Comparison of ENCODE assay signal across 8 mouse cellular contexts in the genomic region with DNA sequence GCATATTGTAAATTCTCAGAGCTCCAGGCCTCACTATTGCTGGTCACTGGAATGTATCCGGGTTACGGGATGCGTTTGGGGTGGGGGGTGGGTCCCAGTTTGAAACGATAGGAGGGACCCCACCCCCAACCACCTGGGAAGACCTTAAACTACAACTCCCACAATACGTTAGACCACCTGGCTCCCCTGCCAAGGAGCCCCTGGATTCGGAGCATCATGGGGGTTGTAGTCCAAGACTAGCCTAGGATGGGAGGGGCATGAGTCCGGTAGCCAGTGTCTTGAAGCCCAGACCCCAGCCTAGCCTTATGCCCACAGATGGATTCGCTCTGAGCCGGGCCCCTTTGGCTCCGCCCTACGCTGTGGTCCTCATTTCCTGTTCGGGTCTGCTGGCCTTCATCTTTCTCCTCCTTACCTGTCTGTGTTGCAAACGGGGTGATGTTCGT. TPM values are rescaled to one million over a fixed set of nuclear protein-coding genes. Genes with fewer than 3 reads are reported as not detected.
DNase-seq lines count a peak whose midpoint lies in the region; ATAC-seq and TF ChIP-seq lines count a peak whose summit lies in the region.

No protein-coding gene starts in this region.

- DNase-seq in gastrocnemius, adult 2 months, result no peak
- no peak for DNase-seq in gastrocnemius, postnatal 25 days
- DNase-seq in thymus, postnatal 4 days, result peak; percentile 41
- no peak for DNase-seq in thymus, postnatal 36 days
- peak; percentile 71 for DNase-seq in hindbrain, embryonic 14.5 days (ENCODE audit: low spot score)
- no peak for DNase-seq in spleen, postnatal 10 days (ENCODE audit: low spot score in 2 of 2)
- DNase-seq in spleen, postnatal 36 days (ENCODE audit: low spot score in 2 of 2), result no peak

- H3K9ac ChIP-seq in hindbrain, embryonic 14.5 days, result peak overlapping the region; percentile 96
- H3K9ac ChIP-seq in midbrain, embryonic 15.5 days, result peak overlapping the region; percentile 84

- intact Hi-C loops in gastrocnemius, adult 2 months (cut with DNase I), result no loop called here

- peak overlapping the region; percentile 50; the same call in 1 of the 2 replicates for H3K4me3 ChIP-seq in gastrocnemius, adult 2 months
- peak overlapping the region; percentile 85 for H3K4me3 ChIP-seq in hindbrain, embryonic 14.5 days (replicated peaks; ENCODE audit: low read length)
- H3K4me3 ChIP-seq in midbrain, embryonic 15.5 days, result peak overlapping the region; percentile 96

- WGBS in hindbrain, embryonic 14.5 days, result under 1% methylated on average over 14 of the region's 14 CpGs
- under 1% methylated on average over 14 of the region's 14 CpGs for WGBS in midbrain, embryonic 15.5 days

- ATAC-seq in hindbrain, embryonic 14.5 days (ENCODE audit: low FRiP score), result peak; percentile 25; the same call in 1 of the 2 replicates
- ATAC-seq in midbrain, embryonic 15.5 days (replicated peaks), result peak; percentile 38

- H3K36me3 ChIP-seq in hindbrain, embryonic 14.5 days (replicated peaks; ENCODE audit: control insufficient read depth, insufficient read depth), result peaks cover 40% of the 10 kb centered on the region
- H3K36me3 ChIP-seq in midbrain, embryonic 15.5 days (replicated peaks), result peaks cover 36% of the 10 kb centered on the region

- no peaks in the 10 kb centered on the region for H3K27me3 ChIP-seq in hindbrain, embryonic 14.5 days (ENCODE audit: control insufficient read depth, insufficient read depth, low read length)
- no peaks in the 10 kb centered on the region for H3K27me3 ChIP-seq in midbrain, embryonic 15.5 days (replicated peaks)

- no peak for TF ChIP-seq CTCF in gastrocnemius, adult 2 months (IDR thresholded peaks at IDR 0.05)

- H3K4me1 ChIP-seq in hindbrain, embryonic 14.5 days (replicated peaks; ENCODE audit: control insufficient read depth, insufficient read depth, low read length), result peaks cover 21% of the 10 kb centered on the region
- peaks cover 35% of the 10 kb centered on the region for H3K4me1 ChIP-seq in midbrain, embryonic 15.5 days

- peak overlapping the region; percentile 68 for H3K4me2 ChIP-seq in hindbrain, embryonic 14.5 days (replicated peaks)
- peak overlapping the region; percentile 75 for H3K4me2 ChIP-seq in midbrain, embryonic 15.5 days

- H3K9me3 ChIP-seq in hindbrain, embryonic 14.5 days (ENCODE audit: control insufficient read depth, low read length), result no peaks in the 10 kb centered on the region
- no peaks in the 10 kb centered on the region for H3K9me3 ChIP-seq in midbrain, embryonic 15.5 days

- H3K27ac ChIP-seq in gastrocnemius, adult 2 months, result no peak overlapping the region
- peak overlapping the region; percentile 99 for H3K27ac ChIP-seq in hindbrain, embryonic 14.5 days
- H3K27ac ChIP-seq in midbrain, embryonic 15.5 days, result peak overlapping the region; percentile 95

RNA-seq across cellular contexts. Expression of a gene that starts 1.7 kb away (rescaled TPM):
- not detected for total RNA-seq in gastrocnemius, adult 2 months (2021)
- total RNA-seq in gastrocnemius, postnatal 25 days (2021), result not detected
- 5.2 and 7.3 TPM in 2 replicates for polyA plus RNA-seq in hindbrain, embryonic 14.5 days (2014; fragmentation: Nextera tagmentation; extraction: Ambion mirVana)
- polyA plus RNA-seq in midbrain, embryonic 15.5 days (2015; fragmentation: Nextera tagmentation; extraction: Ambion mirVana), result 8.3 and 9.7 TPM in 2 replicates

RNA-seq across cellular contexts. Expression of a gene that starts 2.6 kb away (rescaled TPM):
- under 1 TPM in 1 of 2 experiments, not detected in 1; 0.06 TPM for total RNA-seq in gastrocnemius, adult 2 months (2021)
- total RNA-seq in gastrocnemius, postnatal 25 days (2021), result under 1 TPM in 1 of 2 experiments, not detected in 1; 0.19 TPM
- 20.9 and 23.6 TPM in 2 replicates for polyA plus RNA-seq in hindbrain, embryonic 14.5 days (2014; fragmentation: Nextera tagmentation; extraction: Ambion mirVana)
- 29.8 and 34.8 TPM in 2 replicates for polyA plus RNA-seq in midbrain, embryonic 15.5 days (2015; fragmentation: Nextera tagmentation; extraction: Ambion mirVana)

RNA-seq across cellular contexts. Expression of a gene that starts 28.2 kb away (rescaled TPM):
- 10 to 100 TPM; 29.6 to 33.2 TPM for total RNA-seq in gastrocnemius, adult 2 months (2021)
- total RNA-seq in gastrocnemius, postnatal 25 days (2021), result 10 to 100 TPM; 28.2 to 33.8 TPM
- polyA plus RNA-seq in hindbrain, embryonic 14.5 days (2014; fragmentation: Nextera tagmentation; extraction: Ambion mirVana), result 237 and 242 TPM in 2 replicates
- 329 and 334 TPM in 2 replicates for polyA plus RNA-seq in midbrain, embryonic 15.5 days (2015; fragmentation: Nextera tagmentation; extraction: Ambion mirVana)

RNA-seq across cellular contexts. Expression of a gene that starts 38.4 kb away (rescaled TPM):
- total RNA-seq in gastrocnemius, adult 2 months (2021), result under 1 TPM in 1 of 2 experiments, not detected in 1; 0.20 TPM
- total RNA-seq in gastrocnemius, postnatal 25 days (2021), result under 1 TPM; 0.19 to 0.20 TPM
- 1.3 TPM in 2 replicates for polyA plus RNA-seq in hindbrain, embryonic 14.5 days (2014; fragmentation: Nextera tagmentation; extraction: Ambion mirVana)
- 1.1 TPM in 2 replicates for polyA plus RNA-seq in midbrain, embryonic 15.5 days (2015; fragmentation: Nextera tagmentation; extraction: Ambion mirVana)

RNA-seq across cellular contexts. Expression of a gene that starts 44.6 kb away (rescaled TPM):
- 10 to 100 TPM; 14.6 to 16.0 TPM for total RNA-seq in gastrocnemius, adult 2 months (2021)
- total RNA-seq in gastrocnemius, postnatal 25 days (2021), result 10 to 100 TPM; 13.5 to 14.5 TPM
- 37.6 and 42.6 TPM in 2 replicates for polyA plus RNA-seq in hindbrain, embryonic 14.5 days (2014; fragmentation: Nextera tagmentation; extraction: Ambion mirVana)
- polyA plus RNA-seq in midbrain, embryonic 15.5 days (2015; fragmentation: Nextera tagmentation; extraction: Ambion mirVana), result 40.5 and 44.2 TPM in 2 replicates

Comparison
In these comparisons a context has a peak if more than half of its experiments do, and no peak if none do; other contexts are left out.
1. DNase-seq: peak in thymus, postnatal 4 days (single experiment) and hindbrain, embryonic 14.5 days (single experiment); none in gastrocnemius, adult 2 months (single experiment), gastrocnemius, postnatal 25 days (single experiment), thymus, postnatal 36 days (0 of 2), spleen, postnatal 10 days (0 of 2) and spleen, postnatal 36 days (0 of 2).
2. Peak in every context shown above with its lines, with median percentiles within 50 percentile points of each other: H3K4me3 ChIP-seq.